Mouse (Mus musculus) megakaryocyte-erythroid progenitor cell, adult 5-6 weeks (primary cell): ENCODE data around the gene Serpind1. TPM values are rescaled to one million over a fixed set of nuclear protein-coding genes. Genes with fewer than 3 reads are reported as not detected.

Experiments
- ATAC-seq: replicated peaks from 2 replicates; pipeline ENCODE4 v1.8.0; 2016; ENCODE audit warnings: mild to moderate bottlenecking, inconsistent platforms; ENCODE audit not compliant: severe bottlenecking, poor library complexity, low FRiP score, low TSS enrichment
- total RNA-seq, 2 experiments: library from RNA; stranded (forward) in 1 of 2; stranded (reverse) in 1 of 2; fragments of 200-1000, 215-1000 nt in 1 of 2; fragments of >200 nt in 1 of 2; fragmentation: Nextera tagmentation in 1 of 2; gene quantifications; 2 replicates each; pipeline ENCODE4 v1.2.3; 2014 to 2017

The Serpind1 gene
- total RNA-seq, 2 experiments from 2014 or later: not detected

DNA sequence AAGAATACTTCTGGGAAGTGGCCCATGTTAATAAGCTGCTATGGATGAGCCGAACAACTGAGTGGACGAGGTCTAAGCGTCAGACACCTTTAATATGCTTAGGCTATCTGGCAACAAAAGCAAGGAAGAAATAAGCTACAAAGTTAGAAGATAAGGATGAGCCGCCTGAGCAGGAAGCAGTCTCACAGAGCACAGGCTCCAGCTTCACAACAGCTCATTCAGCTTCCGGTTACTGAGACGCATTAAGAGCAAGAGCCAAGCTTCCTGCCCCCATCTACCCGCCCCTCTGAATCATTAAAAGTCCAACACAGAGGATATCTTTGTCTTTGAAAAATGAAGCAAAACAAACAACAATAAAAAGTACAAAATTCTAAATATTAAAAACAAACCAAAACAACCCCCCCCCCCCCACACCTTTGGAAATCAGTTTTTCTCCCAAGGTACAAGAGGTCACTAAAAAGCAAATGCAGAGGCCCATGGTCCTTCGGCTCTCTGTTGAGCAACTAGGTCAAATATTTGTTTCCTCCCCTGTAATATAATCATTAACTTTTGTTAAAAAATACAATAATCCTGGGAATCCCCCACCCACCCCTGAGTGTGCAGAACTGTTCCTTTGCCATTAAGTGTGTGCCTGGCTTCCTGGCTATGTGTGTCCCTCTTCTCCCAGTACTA is 14.1 kb downstream of the Serpind1 start:
- no peak for ATAC-seq

DNA sequence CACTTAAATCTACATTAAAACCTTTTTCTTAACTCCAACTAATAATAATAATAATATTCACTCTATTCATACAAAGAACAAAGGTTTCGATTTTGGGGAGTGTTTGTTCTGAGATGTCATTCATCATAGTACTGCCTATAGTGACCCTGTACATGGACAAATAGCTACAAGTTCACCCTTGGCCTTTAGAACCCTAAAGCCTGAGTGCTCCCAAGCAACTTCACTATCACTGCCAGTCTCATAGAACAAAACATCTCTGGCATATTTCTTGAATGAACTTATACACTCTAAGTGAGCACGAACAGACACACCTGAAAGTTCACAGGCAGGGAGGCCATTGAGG is 14.6 kb downstream of the Serpind1 start:
- no peak for ATAC-seq

DNA sequence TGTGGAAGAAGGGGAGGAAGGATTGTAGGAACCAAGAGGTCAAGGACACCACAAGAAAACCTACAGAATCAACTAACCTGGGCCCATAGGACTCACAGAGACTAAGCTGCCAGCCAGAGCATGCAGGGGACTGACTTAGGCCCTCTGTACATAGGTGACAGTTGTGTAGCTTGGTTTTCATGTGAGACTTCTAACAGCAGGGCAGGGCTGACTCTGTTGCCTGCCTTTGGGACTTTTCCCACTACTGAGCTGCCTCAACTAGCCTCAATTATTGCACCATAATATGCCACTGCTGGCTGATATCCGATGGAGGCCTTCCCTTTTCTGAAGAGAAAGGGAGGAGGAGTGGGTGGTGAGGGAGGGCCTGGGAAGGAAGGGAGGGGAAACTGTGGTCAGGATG is 15.6 kb downstream of the Serpind1 start:
- ATAC-seq: no peak

DNA sequence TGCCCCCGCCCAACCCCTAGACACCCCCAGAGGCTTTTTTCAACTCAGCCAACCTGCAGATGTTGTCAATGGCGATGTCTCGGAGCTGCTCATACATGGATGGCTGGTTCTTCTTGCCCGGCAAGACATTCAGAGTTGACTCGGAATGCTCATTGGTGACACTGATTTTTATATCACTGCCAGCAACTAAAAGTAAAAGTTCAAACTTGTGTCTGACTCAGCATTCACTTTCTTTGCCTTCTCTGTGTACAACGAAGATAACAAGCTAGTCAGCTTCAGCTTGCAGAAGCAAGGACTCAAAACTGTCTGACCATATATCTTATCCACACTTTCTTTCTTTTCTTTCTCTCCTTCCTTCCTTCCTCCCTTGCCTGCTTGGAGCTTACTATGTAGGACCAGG is 24.9 kb downstream of the Serpind1 start:
- no peak for ATAC-seq

DNA sequence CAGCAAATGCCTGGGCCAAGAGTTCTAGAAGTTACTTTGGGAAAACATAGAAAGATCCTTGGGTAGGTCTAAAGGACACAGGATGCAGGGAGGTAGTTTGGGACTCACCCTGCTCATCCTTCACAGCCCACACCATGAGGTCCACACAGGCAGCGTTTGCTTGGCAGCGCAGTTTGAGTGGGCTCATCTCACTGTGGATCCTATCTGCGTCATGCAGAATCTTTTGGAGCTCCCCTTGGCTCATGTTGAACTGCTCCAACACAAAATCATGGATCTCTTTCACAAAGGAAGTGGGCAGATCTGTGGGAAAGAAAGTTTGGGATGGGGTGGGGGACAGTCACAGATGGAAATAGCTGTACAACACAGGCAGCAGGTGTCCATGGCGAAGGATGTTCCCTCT is 27.6 kb downstream of the Serpind1 start:
- no peak for ATAC-seq

DNA sequence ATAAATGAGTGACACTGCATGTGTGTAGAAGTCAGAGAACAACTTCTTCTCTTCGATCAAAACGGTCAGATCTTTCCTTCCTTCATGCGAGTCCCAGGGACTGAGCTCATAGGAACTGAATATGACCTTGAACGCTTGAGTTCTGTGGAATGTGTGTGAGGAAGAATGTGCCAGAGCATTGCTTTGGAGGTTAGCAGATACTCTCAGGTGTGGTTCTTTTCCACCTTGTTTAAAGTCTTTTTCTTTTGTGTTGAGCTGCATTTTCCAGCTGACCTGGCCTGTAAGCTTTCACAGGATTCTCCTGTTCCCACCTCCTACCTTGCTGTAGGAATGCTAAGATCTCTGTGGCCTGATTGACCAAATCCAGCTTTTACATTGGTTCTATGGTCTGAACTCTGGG is 51.1 kb downstream of the Serpind1 start:
- no peak for ATAC-seq

DNA sequence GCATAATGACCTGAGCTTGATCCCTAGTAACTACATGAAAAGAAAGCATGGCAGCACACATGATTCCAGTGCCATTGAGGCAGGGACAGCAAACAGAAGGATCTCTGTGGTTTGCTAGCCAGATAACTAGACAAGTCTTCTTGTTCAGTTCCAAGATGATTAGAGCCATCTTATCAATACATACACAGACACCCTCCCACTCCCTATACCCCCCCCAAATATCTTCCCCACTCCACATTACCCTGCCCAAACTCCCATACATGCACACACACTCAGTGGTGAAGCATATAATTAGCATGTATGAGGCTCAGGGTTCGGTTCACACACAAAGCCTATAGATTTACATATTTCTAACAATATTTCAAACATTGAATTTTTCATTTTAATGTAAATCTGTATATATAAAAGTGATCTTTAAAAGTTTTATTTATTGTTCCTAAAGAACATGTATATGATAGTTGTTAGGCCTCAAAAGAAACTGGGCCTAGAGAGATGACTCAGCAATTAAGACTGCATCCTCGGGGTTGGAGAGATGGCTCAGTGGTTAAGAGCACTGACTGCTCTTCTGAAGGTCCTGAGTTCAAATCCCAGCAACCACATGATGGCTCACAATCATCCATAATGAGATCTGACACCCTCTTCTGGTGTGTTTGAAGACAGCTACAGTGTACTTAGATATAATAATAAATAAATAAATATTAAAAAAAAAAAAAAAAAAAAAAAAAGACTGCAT is 52.6 kb downstream of the Serpind1 start:
- ATAC-seq: no peak

DNA sequence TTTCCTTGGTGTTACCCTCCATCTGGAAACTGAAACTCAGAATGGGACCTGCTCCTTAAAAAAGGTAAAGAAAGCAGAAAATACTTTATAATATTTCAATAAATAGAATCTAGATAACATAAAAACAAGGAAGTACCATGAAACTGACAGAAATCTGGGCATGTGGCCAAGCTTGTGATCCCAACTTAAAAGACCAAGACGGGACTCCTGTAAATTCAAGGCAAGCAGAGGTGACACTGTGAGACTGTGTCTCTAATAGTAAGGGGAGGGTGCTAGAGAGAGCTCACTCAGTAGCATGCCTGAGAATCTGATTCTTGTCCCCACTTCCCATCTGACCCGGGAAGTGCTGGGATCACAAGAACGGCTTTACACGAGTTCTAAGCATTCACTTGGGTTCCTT is 61.6 kb downstream of the Serpind1 start:
- ATAC-seq: no peak

Other genes starting within 250 kb of the Serpind1 start
- 74.1 and 94.8 TPM in 2 replicates for gene Ppil2, start 220.1 kb upstream of the Serpind1 start, total RNA-seq (2014; fragmentation: Nextera tagmentation)
- 81.5 and 99.2 TPM in 2 replicates for gene Ppil2, start 220.1 kb upstream of the Serpind1 start, total RNA-seq (2017)
- gene 2610318N02Rik, start 206.2 kb upstream of the Serpind1 start, total RNA-seq (2014; fragmentation: Nextera tagmentation): 36.0 and 78.4 TPM in 2 replicates
- 9.3 and 19.2 TPM in 2 replicates for gene 2610318N02Rik, start 206.2 kb upstream of the Serpind1 start, total RNA-seq (2017)
- gene Sdf2l1, start 199.0 kb upstream of the Serpind1 start, total RNA-seq (2014; fragmentation: Nextera tagmentation): 20.4 and 21.1 TPM in 2 replicates
- 29.5 and 40.7 TPM in 2 replicates for gene Sdf2l1, start 199.0 kb upstream of the Serpind1 start, total RNA-seq (2017)
- gene Ydjc, start 186.8 kb upstream of the Serpind1 start, total RNA-seq (2014; fragmentation: Nextera tagmentation): 13.3 and 13.4 TPM in 2 replicates
- 11.4 and 11.7 TPM in 2 replicates for gene Ydjc, start 186.8 kb upstream of the Serpind1 start, total RNA-seq (2017)
- 1.2 and 2.1 TPM in 2 replicates for gene Ccdc116, start 184.1 kb upstream of the Serpind1 start, total RNA-seq (2014; fragmentation: Nextera tagmentation)
- gene Ccdc116, start 184.1 kb upstream of the Serpind1 start, total RNA-seq (2017): 0.57 and 0.70 TPM in 2 replicates
- gene Ube2l3, start 128.7 kb upstream of the Serpind1 start, total RNA-seq (2014; fragmentation: Nextera tagmentation): 154 and 221 TPM in 2 replicates
- gene Ube2l3, start 128.7 kb upstream of the Serpind1 start, total RNA-seq (2017): 161 and 163 TPM in 2 replicates
- 0.39 and 0.59 TPM in 2 replicates for gene Rimbp3, start 122.8 kb upstream of the Serpind1 start, total RNA-seq (2014; fragmentation: Nextera tagmentation)
- gene Rimbp3, start 122.8 kb upstream of the Serpind1 start, total RNA-seq (2017): 0.23 TPM in 1 of 2 replicates, not detected in the other
- 1.6 and 2.1 TPM in 2 replicates for gene Hic2, start 97.8 kb upstream of the Serpind1 start, total RNA-seq (2014; fragmentation: Nextera tagmentation)
- gene Hic2, start 97.8 kb upstream of the Serpind1 start, total RNA-seq (2017): 1.5 and 1.9 TPM in 2 replicates
- 9.2 and 19.0 TPM in 2 replicates for gene Tmem191c, start 55.3 kb upstream of the Serpind1 start, total RNA-seq (2014; fragmentation: Nextera tagmentation)
- gene Tmem191c, start 55.3 kb upstream of the Serpind1 start, total RNA-seq (2017): 0.33 and 2.3 TPM in 2 replicates
- gene Snap29, start 74.6 kb downstream of the Serpind1 start, total RNA-seq (2014; fragmentation: Nextera tagmentation): 17.1 and 19.0 TPM in 2 replicates
- gene Snap29, start 74.6 kb downstream of the Serpind1 start, total RNA-seq (2017): 17.3 and 18.3 TPM in 2 replicates
- 53.5 and 71.9 TPM in 2 replicates for gene Pi4ka, start 74.9 kb downstream of the Serpind1 start, total RNA-seq (2014; fragmentation: Nextera tagmentation)
- gene Pi4ka, start 74.9 kb downstream of the Serpind1 start, total RNA-seq (2017): 21.9 and 44.8 TPM in 2 replicates
- 21.5 and 29.3 TPM in 2 replicates for gene Crkl, start 120.6 kb downstream of the Serpind1 start, total RNA-seq (2014; fragmentation: Nextera tagmentation)
- gene Crkl, start 120.6 kb downstream of the Serpind1 start, total RNA-seq (2017): 21.6 and 33.5 TPM in 2 replicates
- gene Aifm3, start 158.2 kb downstream of the Serpind1 start, total RNA-seq (2014; fragmentation: Nextera tagmentation): 0.42 TPM in 1 of 2 replicates, not detected in the other
- not detected in 2 replicates for gene Aifm3, start 158.2 kb downstream of the Serpind1 start, total RNA-seq (2017)
- 71.8 and 72.1 TPM in 2 replicates for gene Lztr1, start 177.3 kb downstream of the Serpind1 start, total RNA-seq (2014; fragmentation: Nextera tagmentation)
- 50.4 and 55.4 TPM in 2 replicates for gene Lztr1, start 177.3 kb downstream of the Serpind1 start, total RNA-seq (2017)
- gene Thap7, start 199.8 kb downstream of the Serpind1 start, total RNA-seq (2014; fragmentation: Nextera tagmentation): 18.2 and 27.1 TPM in 2 replicates
- gene Thap7, start 199.8 kb downstream of the Serpind1 start, total RNA-seq (2017): 23.3 and 45.1 TPM in 2 replicates
- not detected in 2 replicates for gene Lrrc74b, start 229.9 kb downstream of the Serpind1 start, total RNA-seq (2014; fragmentation: Nextera tagmentation)
- gene Lrrc74b, start 229.9 kb downstream of the Serpind1 start, total RNA-seq (2017): 0.05 TPM in 1 of 2 replicates, not detected in the other
- gene P2rx6, start 230.5 kb downstream of the Serpind1 start, total RNA-seq (2014; fragmentation: Nextera tagmentation): not detected in 2 replicates
- not detected in 2 replicates for gene P2rx6, start 230.5 kb downstream of the Serpind1 start, total RNA-seq (2017)